Mouse (Mus musculus) midbrain, embryonic 12.5 days (tissue): Measurements from ENCODE around the gene Scamp4. TPM values are rescaled to one million over a fixed set of nuclear protein-coding genes. Genes with fewer than 3 reads are reported as not detected.

ENCODE experiments used
- ATAC-seq: fragments of 200-750 bp; cut with Nextera tagmentation; 2 replicates; pipeline ENCODE4 v1.8.0; 2017; ENCODE audit warnings: low read depth, moderate TSS enrichment, moderate library complexity; ENCODE audit not compliant: low FRiP score
- H3K27ac ChIP-seq: fragments of 300-500 bp; sonication (generic); replicated peaks from 2 replicates; pipeline ENCODE4 v1.5.1; 2016; ENCODE audit warnings: mild to moderate bottlenecking
- H3K27me3 ChIP-seq: fragments of 300-500 bp; sonication (generic); 2 replicates; pipeline ENCODE4 v1.6.1; 2016; ENCODE audit warnings: mild to moderate bottlenecking
- H3K36me3 ChIP-seq: fragments of 300-500 bp; sonication (generic); 2 replicates; pipeline ENCODE4 v1.6.1; 2016
- H3K4me1 ChIP-seq: fragments of 300-500 bp; sonication (generic); 2 replicates; pipeline ENCODE4 v1.6.1; 2016
- H3K4me2 ChIP-seq: fragments of 300-500 bp; sonication (generic); replicated peaks from 2 replicates; pipeline ENCODE4 v1.6.1; 2016; ENCODE audit warnings: mild to moderate bottlenecking, moderate library complexity
- H3K4me3 ChIP-seq: fragments of 300-500 bp; sonication (generic); 2 replicates; pipeline ENCODE4 v1.5.1; 2016; ENCODE audit warnings: mild to moderate bottlenecking
- H3K9ac ChIP-seq: fragments of 300-500 bp; sonication (generic); replicated peaks from 2 replicates; pipeline ENCODE4 v1.6.1; 2016; ENCODE audit warnings: mild to moderate bottlenecking, moderate library complexity
- H3K9me3 ChIP-seq: fragments of 300-500 bp; sonication (generic); 2 replicates; pipeline ENCODE4 v1.6.1; 2016; ENCODE audit warnings: mild to moderate bottlenecking
- WGBS: fragments of 180-500 bp; shearing (Covaris S2); methylation state at CpG from one replicate; pipeline ENCODE4 v1.1.7; 2016; 5-methylcytosine and 5-hydroxymethylcytosine counted together
- polyA plus RNA-seq: library from polyadenylated mRNA; unstranded; fragments of >200 nt; fragmentation: Nextera tagmentation; extraction: Ambion mirVana; gene quantifications from 2 replicates; pipeline ENCODE4 v1.2.1, GENCODE M21; 2016

Scamp4 gene
- polyA plus RNA-seq, 1 experiment from 2014 or later: 68.4 TPM

GRCm38 (mm10) chr10:80570871-80571836 is 31.5 kb upstream of the Scamp4 start:
- Histone ChIP-seq H3K4me3 (peak overlapping the region; percentile 15; the same call in 1 of the 2 replicates), H3K27me3 (peaks cover 11% of the 10 kb centered on the region; the same call in 1 of the 2 replicates), H3K27ac (0 out of 2 replicates have a peak overlapping the region, but pooled peaks have one; percentile 20), H3K36me3 (no peaks in the 10 kb centered on the region), H3K9ac (peak overlapping the region; percentile 49), H3K4me1 (peaks cover 68% of the 10 kb centered on the region), H3K4me2 (peak overlapping the region; percentile 42), H3K9me3 (no peaks in the 10 kb centered on the region)
- 0 out of 2 replicates have a peak, but pooled peaks have one; percentile 10 for ATAC-seq
- 22% methylated on average over 30 of the region's 30 CpGs for WGBS

GRCm38 (mm10) chr10:80572477-80572876 is 30.2 kb upstream of the Scamp4 start:
- H3K27me3 ChIP-seq: peaks cover 17% of the 10 kb centered on the region; the same call in 1 of the 2 replicates
- H3K36me3 ChIP-seq: no peaks in the 10 kb centered on the region
- H3K9ac ChIP-seq: no peak overlapping the region
- no peak overlapping the region for H3K4me2 ChIP-seq
- no peak for ATAC-seq
- H3K4me1 ChIP-seq: peaks cover 63% of the 10 kb centered on the region
- 88% methylated on average over 2 of the region's 2 CpGs for WGBS
- H3K9me3 ChIP-seq: no peaks in the 10 kb centered on the region
- H3K4me3 ChIP-seq: no peak overlapping the region
- no peak overlapping the region for H3K27ac ChIP-seq

- peak overlapping the region; percentile 34; the same call in 1 of the 2 replicates for H3K9ac ChIP-seq
- H3K4me1 ChIP-seq: peaks cover 74% of the 10 kb centered on the region
- no peaks in the 10 kb centered on the region for H3K36me3 ChIP-seq
- H3K27me3 ChIP-seq: peaks cover 17% of the 10 kb centered on the region; the same call in 1 of the 2 replicates
- H3K4me3 ChIP-seq: no peak overlapping the region
- WGBS: 51% methylated on average over 9 of the region's 9 CpGs
- no peak overlapping the region for H3K4me2 ChIP-seq
- ATAC-seq: no peak
- H3K9me3 ChIP-seq: no peaks in the 10 kb centered on the region
- no peak overlapping the region for H3K27ac ChIP-seq
These were observed 28.7 kb upstream of the Scamp4 start for GRCm38 (mm10) chr10:80573944-80574343.

- Histone ChIP-seq H3K4me1 (peaks cover 71% of the 10 kb centered on the region), H3K4me3 (no peak overlapping the region), H3K27ac (no peak overlapping the region), H3K9ac (no peak overlapping the region), H3K4me2 (no peak overlapping the region), H3K9me3 (no peaks in the 10 kb centered on the region), H3K36me3 (no peaks in the 10 kb centered on the region), H3K27me3 (peaks cover 17% of the 10 kb centered on the region; the same call in 1 of the 2 replicates)
- no peak for ATAC-seq
- 76% methylated on average over 3 of the region's 3 CpGs for WGBS
These were observed 27.8 kb upstream of the Scamp4 start for GRCm38 (mm10) chr10:80574896-80575295.

- 22% methylated on average over 17 of the region's 17 CpGs for WGBS
- Histone ChIP-seq H3K9ac (peak overlapping the region; percentile 81), H3K4me1 (peaks cover 61% of the 10 kb centered on the region), H3K9me3 (no peaks in the 10 kb centered on the region), H3K36me3 (no peaks in the 10 kb centered on the region), H3K27ac (no peak overlapping the region), H3K4me2 (peak overlapping the region; percentile 98), H3K4me3 (peak overlapping the region; percentile 75), H3K27me3 (peaks cover 17% of the 10 kb centered on the region; the same call in 1 of the 2 replicates)
- no peak for ATAC-seq
These were observed 26.7 kb upstream of the Scamp4 start for GRCm38 (mm10) chr10:80575925-80576324.

- H3K4me2 ChIP-seq: peak overlapping the region; percentile 98
- H3K36me3 ChIP-seq: no peaks in the 10 kb centered on the region
- peaks cover 17% of the 10 kb centered on the region; the same call in 1 of the 2 replicates for H3K27me3 ChIP-seq
- under 1% methylated on average over 79 of the region's 96 CpGs for WGBS
- H3K9me3 ChIP-seq: no peaks in the 10 kb centered on the region
- peak overlapping the region; percentile 75 for H3K4me3 ChIP-seq
- peaks cover 54% of the 10 kb centered on the region for H3K4me1 ChIP-seq
- ATAC-seq: peak; percentile 12; the same call in 1 of the 2 replicates
- peak overlapping the region; percentile 81 for H3K9ac ChIP-seq
- peak overlapping the region; percentile 76 for H3K27ac ChIP-seq
These were observed 26.1 kb upstream of the Scamp4 start for GRCm38 (mm10) chr10:80576351-80577194.

GRCm38 (mm10) chr10:80577195-80578130 is 25.2 kb upstream of the Scamp4 start, which contains the start of gene Klf16:
TSS of gene Klf16 (minus strand) at chr10:80577321.
- Histone ChIP-seq H3K36me3 (no peaks in the 10 kb centered on the region; the same call in 1 of the 2 replicates), H3K9me3 (no peaks in the 10 kb centered on the region), H3K4me3 (peak within 1 kb of the TSS; percentile 75), H3K9ac (peak within 1 kb of the TSS; percentile 81), H3K4me2 (peak within 1 kb of the TSS; percentile 98), H3K27ac (peak within 1 kb of the TSS; percentile 76), H3K27me3 (peaks cover 17% of the 10 kb centered on the region; the same call in 1 of the 2 replicates), H3K4me1 (peaks cover 50% of the 10 kb centered on the region)
- under 1% methylated on average over 65 of the region's 97 CpGs for whole genome bisulfite sequencing
- ATAC-seq: peak; percentile 81

GRCm38 (mm10) chr10:80578131-80578750 is 24.4 kb upstream of the Scamp4 start:
- H3K4me1 ChIP-seq: peaks cover 49% of the 10 kb centered on the region
- under 1% methylated on average over 29 of the region's 29 CpGs for WGBS
- peak overlapping the region; percentile 98 for H3K4me2 ChIP-seq
- peak; percentile 24 for ATAC-seq
- peaks cover 2% of the 10 kb centered on the region; the same call in 1 of the 2 replicates for H3K36me3 ChIP-seq
- peak overlapping the region; percentile 75 for H3K4me3 ChIP-seq
- peak overlapping the region; percentile 76 for H3K27ac ChIP-seq
- no peaks in the 10 kb centered on the region for H3K9me3 ChIP-seq
- peaks cover 17% of the 10 kb centered on the region; the same call in 1 of the 2 replicates for H3K27me3 ChIP-seq
- H3K9ac ChIP-seq: peak overlapping the region; percentile 81

- H3K9me3 ChIP-seq: no peaks in the 10 kb centered on the region
- no peak overlapping the region for H3K9ac ChIP-seq
- no peak for ATAC-seq
- peaks cover 8% of the 10 kb centered on the region for H3K36me3 ChIP-seq
- H3K27ac ChIP-seq: no peak overlapping the region
- WGBS: 6% methylated on average over 8 of the region's 8 CpGs
- H3K4me3 ChIP-seq: no peak overlapping the region; the same call in 1 of the 2 replicates
- peaks cover 42% of the 10 kb centered on the region for H3K4me1 ChIP-seq
- H3K27me3 ChIP-seq: peaks cover 17% of the 10 kb centered on the region; the same call in 1 of the 2 replicates
- H3K4me2 ChIP-seq: peak overlapping the region; percentile 98
These were observed 23.8 kb upstream of the Scamp4 start for GRCm38 (mm10) chr10:80578911-80579310.

GRCm38 (mm10) chr10:80583047-80583446 is 19.6 kb upstream of the Scamp4 start:
- no peak overlapping the region for H3K4me2 ChIP-seq
- no peak for ATAC-seq
- no peaks in the 10 kb centered on the region for H3K9me3 ChIP-seq
- H3K4me1 ChIP-seq: peaks cover 21% of the 10 kb centered on the region
- WGBS: 85% methylated on average over 5 of the region's 5 CpGs
- no peak overlapping the region for H3K4me3 ChIP-seq
- no peaks in the 10 kb centered on the region for H3K27me3 ChIP-seq
- peaks cover 28% of the 10 kb centered on the region for H3K36me3 ChIP-seq
- no peak overlapping the region for H3K9ac ChIP-seq
- H3K27ac ChIP-seq: no peak overlapping the region
